Mouse (Mus musculus) thymus, adult 2 months (tissue): Measurements from ENCODE around the gene Phactr1.

Experiments used
- CTCF ChIP-seq: fragments of 200-500 bp; IDR thresholded peaks from 2 replicates; pipeline ENCODE4 v1.5.1; 2012; ENCODE audit warnings: mild to moderate bottlenecking, control low read depth, low read length, moderate library complexity, borderline replicate concordance; ENCODE audit not compliant: control insufficient read depth, poor library complexity, insufficient read depth; ENCODE audit errors: extremely low read depth
- POLR2A ChIP-seq: fragments of 200-500 bp; IDR thresholded peaks from 2 replicates; pipeline ENCODE4 v1.6.1; 2012; ENCODE audit warnings: mild to moderate bottlenecking, low read length, control low read depth, moderate library complexity; ENCODE audit not compliant: control insufficient read depth, poor library complexity, insufficient read depth; ENCODE audit errors: extremely low read depth

DNA sequence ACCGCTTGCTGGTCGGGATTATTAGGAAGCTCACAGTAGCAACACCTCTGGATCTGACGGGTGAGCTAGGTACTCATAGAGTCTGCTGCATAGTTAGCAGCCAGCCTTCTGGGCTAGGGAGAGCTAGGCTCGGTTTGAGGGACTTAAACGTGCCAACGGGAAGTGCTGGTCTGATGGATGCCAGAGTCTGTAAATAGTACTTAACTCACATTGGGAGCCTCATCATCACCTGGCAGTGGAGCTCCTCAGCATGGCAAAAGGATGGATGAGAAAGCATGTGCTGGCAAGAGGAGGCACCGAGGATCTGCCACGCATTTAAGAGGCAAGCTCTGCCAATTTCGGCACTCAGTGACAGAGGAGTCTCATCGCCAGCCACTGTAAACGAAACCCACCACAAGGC, 247.4 kb downstream of the Phactr1 start:
- TF ChIP-seq CTCF (no peak), POLR2A (no peak)
